Mouse (Mus musculus) liver, embryonic 12.5 days (tissue): ENCODE results near the gene Urad. TPM values are rescaled to one million over a fixed set of nuclear protein-coding genes. Genes with fewer than 3 reads are reported as not detected.

Experiments
- ATAC-seq: fragments of 200-750 bp; cut with Nextera tagmentation; 2 replicates; pipeline ENCODE4 v1.8.0; 2017; ENCODE audit warnings: moderate number of reproducible peaks, mild to moderate bottlenecking, moderate library complexity
- H3K27ac ChIP-seq: fragments of 300-500 bp; sonication (generic); 2 replicates; pipeline ENCODE4 v1.5.1; 2016; ENCODE audit warnings: mild to moderate bottlenecking
- H3K27me3 ChIP-seq: fragments of 300-500 bp; sonication (generic); replicated peaks from 2 replicates; pipeline ENCODE4 v1.6.1; 2016; ENCODE audit warnings: mild to moderate bottlenecking, moderate library complexity
- H3K36me3 ChIP-seq: fragments of 300-500 bp; sonication (generic); 2 replicates; pipeline ENCODE4 v1.6.1; 2016; ENCODE audit warnings: mild to moderate bottlenecking, moderate library complexity
- H3K4me1 ChIP-seq: fragments of 300-500 bp; sonication (generic); 2 replicates; pipeline ENCODE4 v1.6.1; 2016
- H3K4me2 ChIP-seq: fragments of 300-500 bp; sonication (generic); 2 replicates; pipeline ENCODE4 v1.6.1; 2016; ENCODE audit warnings: mild to moderate bottlenecking, moderate library complexity
- H3K4me3 ChIP-seq: fragments of 300-500 bp; sonication (generic); 2 replicates; pipeline ENCODE4 v1.5.1; 2016; ENCODE audit warnings: mild to moderate bottlenecking, moderate library complexity
- H3K9ac ChIP-seq: fragments of 300-500 bp; sonication (generic); 2 replicates; pipeline ENCODE4 v1.6.1; 2016; ENCODE audit warnings: mild to moderate bottlenecking, moderate library complexity
- H3K9me3 ChIP-seq: fragments of 300-500 bp; sonication (generic); replicated peaks from 2 replicates; pipeline ENCODE4 v1.6.1; 2016; ENCODE audit warnings: mild to moderate bottlenecking, moderate library complexity
- WGBS: fragments of 180-500 bp; shearing (Covaris S2); methylation state at CpG from one replicate; pipeline ENCODE4 v1.1.7; 2016; ENCODE audit not compliant: insufficient replicate concordance; 5-methylcytosine and 5-hydroxymethylcytosine counted together
- polyA plus RNA-seq: library from polyadenylated mRNA; unstranded; fragments of >200 nt; fragmentation: Nextera tagmentation; extraction: Ambion mirVana; gene quantifications from 2 replicates; pipeline ENCODE4 v1.2.1, GENCODE M21; 2016

Urad gene
- polyA plus RNA-seq, 1 experiment from 2014 or later = 0.21 TPM

GRCm38 (mm10) chr5:147323237-147323917, 1.1 kb upstream of the Urad start:
- H3K4me3 ChIP-seq = no peak overlapping the region
- no peak overlapping the region for H3K27ac ChIP-seq
- peak overlapping the region; percentile 35; the same call in 1 of the 2 replicates for H3K4me2 ChIP-seq
- no peak overlapping the region for H3K9ac ChIP-seq
- WGBS = 5% methylated on average over 17 of the region's 17 CpGs
- H3K9me3 ChIP-seq = no peaks in the 10 kb centered on the region
- H3K36me3 ChIP-seq = no peaks in the 10 kb centered on the region
- peak; percentile 50; the same call in 1 of the 2 replicates for ATAC-seq
- peaks cover 58% of the 10 kb centered on the region for H3K27me3 ChIP-seq
- peaks cover 5% of the 10 kb centered on the region; the same call in 1 of the 2 replicates for H3K4me1 ChIP-seq

GRCm38 (mm10) chr5:147319653-147320052, 2.6 kb downstream of the Urad start:
- no peak for ATAC-seq
- Histone ChIP-seq H3K4me1 (peaks cover 5% of the 10 kb centered on the region), H3K4me2 (no peak overlapping the region), H3K9me3 (no peaks in the 10 kb centered on the region), H3K36me3 (no peaks in the 10 kb centered on the region), H3K4me3 (no peak overlapping the region), H3K27ac (no peak overlapping the region), H3K9ac (no peak overlapping the region), H3K27me3 (peaks cover 87% of the 10 kb centered on the region)

DNA sequence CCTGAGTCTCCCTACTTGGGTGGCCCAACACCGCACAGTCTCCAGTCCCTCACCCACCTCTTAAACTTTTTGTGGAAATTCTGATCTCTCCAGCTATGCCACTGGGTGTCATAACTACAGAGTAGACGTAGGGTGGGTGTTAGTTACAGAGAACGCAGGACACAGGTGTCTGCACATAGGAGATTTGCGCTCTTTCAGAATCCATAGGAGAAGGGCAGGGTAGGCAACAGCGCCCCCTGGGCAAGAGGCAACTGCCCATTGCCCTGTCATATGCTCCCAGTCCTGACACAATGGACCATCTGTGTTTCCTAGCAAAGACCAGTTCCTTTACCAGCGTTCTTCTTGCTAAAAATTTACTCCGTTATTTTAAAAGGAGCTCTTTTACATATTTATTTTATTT, 4.2 kb downstream of the Urad start:
- no peaks in the 10 kb centered on the region; the same call in 1 of the 2 replicates for H3K4me1 ChIP-seq
- no peak overlapping the region for H3K4me2 ChIP-seq
- no peak overlapping the region for H3K27ac ChIP-seq
- no peak overlapping the region for H3K4me3 ChIP-seq
- H3K9me3 ChIP-seq = no peaks in the 10 kb centered on the region
- no peak for ATAC-seq
- no peaks in the 10 kb centered on the region for H3K36me3 ChIP-seq
- H3K27me3 ChIP-seq = peaks cover 98% of the 10 kb centered on the region
- no peak overlapping the region for H3K9ac ChIP-seq
- 23% methylated on average over 7 of the region's 7 CpGs for WGBS

DNA sequence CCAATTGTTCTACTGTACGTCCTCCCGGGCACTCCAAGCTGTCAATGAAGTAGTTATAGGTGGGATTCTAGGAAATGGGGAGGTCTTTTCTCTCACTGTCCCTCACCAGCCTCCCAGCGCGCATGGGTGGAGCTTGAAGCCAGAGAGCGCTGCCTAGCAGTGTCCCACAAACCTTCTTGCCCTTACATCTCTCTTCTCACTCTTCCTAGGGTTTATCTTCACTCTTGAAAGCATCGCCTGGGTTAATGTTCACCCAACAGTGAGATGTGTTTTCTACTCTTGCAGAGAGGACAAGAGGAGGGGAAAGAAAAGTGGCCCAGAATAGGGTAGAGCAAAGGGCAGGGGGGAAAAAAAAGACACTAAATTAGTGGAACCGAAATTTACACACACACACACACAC, 4.9 kb downstream of the Urad start:
- no peak for ATAC-seq
- Histone ChIP-seq H3K36me3 (no peaks in the 10 kb centered on the region), H3K27me3 (peaks cover 98% of the 10 kb centered on the region), H3K4me2 (no peak overlapping the region), H3K4me3 (no peak overlapping the region), H3K9ac (no peak overlapping the region), H3K9me3 (no peaks in the 10 kb centered on the region), H3K27ac (no peak overlapping the region), H3K4me1 (no peaks in the 10 kb centered on the region; the same call in 1 of the 2 replicates)
- WGBS = 6% methylated on average over 6 of the region's 7 CpGs

- Histone ChIP-seq H3K27ac (no peak overlapping the region), H3K4me3 (no peak overlapping the region), H3K9me3 (no peaks in the 10 kb centered on the region), H3K9ac (no peak overlapping the region), H3K36me3 (no peaks in the 10 kb centered on the region), H3K4me1 (no peaks in the 10 kb centered on the region; the same call in 1 of the 2 replicates), H3K27me3 (peaks cover 98% of the 10 kb centered on the region), H3K4me2 (no peak overlapping the region)
- WGBS = 2% methylated on average over 25 of the region's 25 CpGs
- no peak for ATAC-seq
These were observed 6.7 kb downstream of the Urad start for GRCm38 (mm10) chr5:147315432-147316075.

DNA sequence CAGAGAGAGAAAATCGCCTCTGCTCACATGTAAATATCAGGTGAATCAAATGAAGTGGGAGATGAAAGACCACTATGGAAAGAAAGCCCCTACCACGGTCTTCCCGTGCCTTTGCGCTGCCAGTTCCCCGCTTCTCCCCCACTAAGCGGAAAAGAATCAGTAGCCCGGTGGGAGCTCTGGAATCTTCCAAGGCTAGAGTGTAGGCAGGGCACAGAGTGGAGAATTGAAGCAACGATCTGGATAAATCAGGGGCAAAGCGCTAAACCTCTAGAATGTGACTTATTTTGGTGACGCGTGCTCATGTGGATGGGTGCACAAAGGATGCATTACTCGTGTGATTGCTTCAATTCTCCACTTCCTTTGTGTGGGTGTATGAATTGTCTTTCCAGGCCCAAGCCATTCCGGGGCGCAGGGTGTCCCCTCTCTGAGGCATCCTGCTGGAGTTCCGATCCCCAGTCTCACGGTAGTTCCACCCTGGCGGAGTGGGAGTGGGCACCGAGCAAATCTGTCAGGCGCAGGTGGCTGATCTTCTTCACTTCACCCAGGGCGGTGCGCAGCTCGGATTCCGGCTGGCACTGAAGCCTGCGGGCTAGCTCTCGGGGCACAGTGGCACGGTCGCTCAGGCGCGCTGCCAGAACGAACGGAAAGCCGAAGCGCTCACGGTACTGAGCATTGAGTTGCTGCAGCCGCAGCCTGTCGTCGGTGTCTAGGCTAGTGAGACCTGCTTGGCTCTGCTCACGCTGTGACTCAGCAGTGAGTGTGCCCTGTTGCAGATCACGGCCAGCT, 7.4 kb downstream of the Urad start:
- no peaks in the 10 kb centered on the region for H3K36me3 ChIP-seq
- H3K4me3 ChIP-seq = no peak overlapping the region
- WGBS = 2% methylated on average over 39 of the region's 39 CpGs
- no peak overlapping the region for H3K27ac ChIP-seq
- H3K9me3 ChIP-seq = no peaks in the 10 kb centered on the region
- no peak overlapping the region for H3K4me2 ChIP-seq
- H3K4me1 ChIP-seq = no peaks in the 10 kb centered on the region; the same call in 1 of the 2 replicates
- H3K9ac ChIP-seq = no peak overlapping the region
- H3K27me3 ChIP-seq = peaks cover 98% of the 10 kb centered on the region
- ATAC-seq = no peak

GRCm38 (mm10) chr5:147312830-147313685, 9.2 kb downstream of the Urad start:
- no peaks in the 10 kb centered on the region for H3K36me3 ChIP-seq
- 4% methylated on average over 27 of the region's 27 CpGs for WGBS
- ATAC-seq = no peak
- peaks cover 100% of the 10 kb centered on the region for H3K27me3 ChIP-seq
- H3K27ac ChIP-seq = no peak overlapping the region
- H3K4me2 ChIP-seq = no peak overlapping the region
- no peak overlapping the region for H3K4me3 ChIP-seq
- no peaks in the 10 kb centered on the region for H3K9me3 ChIP-seq
- no peaks in the 10 kb centered on the region; the same call in 1 of the 2 replicates for H3K4me1 ChIP-seq
- H3K9ac ChIP-seq = no peak overlapping the region

DNA sequence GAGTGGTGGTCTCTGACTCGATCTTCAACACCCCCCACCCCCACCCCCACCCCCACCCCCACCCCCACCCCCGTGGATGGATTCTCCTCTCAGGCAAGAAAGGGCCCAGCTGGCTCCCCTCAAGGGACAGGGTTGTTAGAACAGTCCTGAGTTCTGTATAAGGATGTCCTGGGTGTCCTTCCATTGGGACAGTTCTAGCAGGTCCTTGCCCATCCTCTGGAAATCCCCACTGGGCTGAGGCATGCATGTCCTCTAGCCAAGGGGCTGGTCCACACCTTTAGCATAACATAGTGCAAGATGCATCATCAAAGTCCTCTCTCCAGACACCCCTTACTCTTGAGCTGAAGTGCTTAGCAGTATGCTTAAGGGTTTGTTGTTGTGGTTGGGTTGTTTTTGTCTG, 12.5 kb downstream of the Urad start:
- Histone ChIP-seq H3K27ac (no peak overlapping the region), H3K4me2 (no peak overlapping the region), H3K4me1 (no peaks in the 10 kb centered on the region; the same call in 1 of the 2 replicates), H3K9me3 (no peaks in the 10 kb centered on the region), H3K9ac (no peak overlapping the region), H3K36me3 (no peaks in the 10 kb centered on the region), H3K4me3 (no peak overlapping the region), H3K27me3 (peaks cover 100% of the 10 kb centered on the region)
- ATAC-seq = no peak
- 6% methylated on average over 2 of the region's 2 CpGs for WGBS

DNA sequence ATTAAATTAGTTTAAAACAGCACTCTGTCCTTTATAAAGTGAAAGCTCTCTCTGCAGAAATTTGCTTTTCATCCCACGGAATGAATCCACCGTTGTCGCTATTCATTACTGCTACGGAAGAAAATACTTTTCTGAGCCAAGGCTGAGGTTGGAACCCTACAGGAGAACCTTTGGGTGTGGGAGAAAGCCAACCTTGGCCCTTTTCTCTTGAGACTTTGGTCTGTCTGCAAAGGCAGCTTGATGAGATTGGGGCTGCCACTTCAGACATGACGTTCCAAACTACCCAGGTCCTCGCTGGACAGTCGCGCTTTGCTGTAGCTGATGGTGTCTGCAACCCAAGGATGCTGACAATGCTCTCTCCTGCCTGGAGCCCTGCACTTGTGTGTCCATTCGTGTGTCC, 13.8 kb downstream of the Urad start:
- 13% methylated on average over 9 of the region's 9 CpGs for WGBS
- no peak for ATAC-seq
- Histone ChIP-seq H3K9ac (no peak overlapping the region), H3K4me2 (no peak overlapping the region), H3K36me3 (no peaks in the 10 kb centered on the region), H3K27me3 (peaks cover 100% of the 10 kb centered on the region), H3K27ac (no peak overlapping the region), H3K4me1 (no peaks in the 10 kb centered on the region; the same call in 1 of the 2 replicates), H3K4me3 (no peak overlapping the region), H3K9me3 (no peaks in the 10 kb centered on the region)

DNA sequence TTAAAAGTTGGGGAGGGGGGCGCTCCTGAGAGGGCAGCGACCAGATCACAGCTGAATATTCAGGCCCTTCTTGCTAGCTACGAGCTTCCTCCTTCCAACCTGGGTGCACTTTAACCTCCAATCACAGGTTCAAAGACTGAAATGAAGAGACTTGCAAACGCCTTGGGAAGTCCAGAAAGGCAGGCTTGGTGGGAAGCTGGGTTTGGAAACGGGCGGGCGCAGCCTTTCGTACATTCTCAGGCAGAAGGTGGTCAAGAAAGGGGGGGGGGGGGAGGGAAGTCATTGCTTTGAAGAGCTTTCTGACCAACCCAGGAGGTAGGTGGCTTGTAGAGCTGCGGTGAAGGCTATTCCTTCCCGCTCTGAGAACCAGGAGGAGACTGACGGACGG, 14.8 kb downstream of the Urad start:
- no peaks in the 10 kb centered on the region; the same call in 1 of the 2 replicates for H3K4me1 ChIP-seq
- no peaks in the 10 kb centered on the region for H3K36me3 ChIP-seq
- no peak overlapping the region for H3K4me2 ChIP-seq
- H3K27ac ChIP-seq = no peak overlapping the region
- WGBS = 3% methylated on average over 12 of the region's 12 CpGs
- H3K27me3 ChIP-seq = peaks cover 100% of the 10 kb centered on the region
- ATAC-seq = no peak
- H3K9ac ChIP-seq = no peak overlapping the region
- no peaks in the 10 kb centered on the region for H3K9me3 ChIP-seq
- H3K4me3 ChIP-seq = no peak overlapping the region

DNA sequence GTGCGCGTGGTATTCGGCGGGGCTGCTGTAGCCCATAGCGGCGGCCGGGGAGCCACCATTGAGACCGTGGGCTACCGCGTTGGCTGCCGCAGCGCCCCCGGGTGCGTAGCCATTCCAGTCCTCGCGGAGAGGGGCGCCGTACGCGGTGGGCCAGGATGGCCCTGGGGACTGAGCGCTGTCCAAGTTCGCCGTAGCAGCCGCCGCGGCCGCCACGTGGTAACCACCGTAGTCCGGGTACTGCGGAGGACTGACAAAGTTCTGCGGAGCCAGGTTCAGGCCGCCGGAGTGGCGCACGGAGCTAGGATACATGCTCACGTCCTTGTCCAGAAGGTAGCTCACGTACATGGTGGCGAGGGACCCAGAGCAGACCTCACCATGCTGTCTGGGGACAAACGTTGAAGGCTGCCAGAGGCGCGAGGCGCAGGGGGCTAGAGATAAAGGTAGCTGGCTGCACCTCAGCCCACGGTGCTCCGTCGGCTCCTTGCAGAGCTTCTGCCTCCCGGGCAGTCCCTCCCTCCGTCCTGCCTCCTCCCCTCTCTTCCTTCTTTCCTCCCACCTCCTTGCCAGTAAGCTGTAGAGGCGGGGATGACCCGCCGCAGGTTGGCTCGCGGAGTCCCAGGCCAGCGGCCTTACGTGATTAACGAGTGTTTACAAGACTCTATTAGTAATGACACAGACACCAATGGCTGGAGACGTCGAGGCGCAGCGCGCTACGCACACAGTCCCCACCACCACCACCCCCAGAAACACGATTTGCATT, 15.4 kb downstream of the Urad start, which contains the start of gene Cdx2:
Gene Cdx2 (minus strand): TSS at position 633 of the 760 bp plus-strand sequence.
- Histone ChIP-seq H3K9ac (no peak within 1 kb of the TSS), H3K4me1 (no peaks in the 10 kb centered on the region; the same call in 1 of the 2 replicates), H3K4me2 (peak within 1 kb of the TSS; percentile 35), H3K27ac (no peak within 1 kb of the TSS), H3K36me3 (no peaks in the 10 kb centered on the region), H3K27me3 (peaks cover 100% of the 10 kb centered on the region), H3K4me3 (no peak within 1 kb of the TSS), H3K9me3 (no peaks in the 10 kb centered on the region)
- no peak for ATAC-seq
- 1% methylated on average over 56 of the region's 63 CpGs for WGBS
